Mouse (Mus musculus): Measurements from ENCODE around the gene Tox3. TPM values are rescaled to one million over a fixed set of nuclear protein-coding genes. Genes with fewer than 3 reads are reported as not detected.

Gene Tox3
- total and polyA plus RNA-seq, 2 experiments from 2014 or later: 31.0 to 46.1 TPM

DNA sequence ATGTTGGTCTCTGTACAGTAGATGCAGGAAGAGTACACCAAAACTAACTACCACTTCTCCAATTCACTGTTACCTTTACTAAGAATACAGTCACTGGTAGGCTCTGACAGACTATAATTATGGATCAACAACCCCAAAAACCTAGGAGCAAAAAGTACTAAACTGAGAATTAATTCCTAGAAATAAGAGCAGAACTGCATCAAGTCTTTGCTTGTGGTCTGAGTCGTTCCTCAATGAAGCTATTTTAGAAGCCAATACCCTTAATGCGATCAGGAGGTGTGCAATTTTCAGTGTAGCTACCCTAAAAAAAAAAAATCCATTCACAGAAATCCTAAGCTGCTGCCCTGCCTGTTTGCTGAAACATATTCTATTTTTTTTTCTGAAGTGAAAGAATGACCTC, 4.8 kb upstream of the Tox3 start:
- no peak overlapping the region for H3K4me2 ChIP-seq (ENCODE audit: low read depth, low read length, poor library complexity, severe bottlenecking)
- no peak overlapping the region for H3K9ac ChIP-seq (replicated peaks; ENCODE audit: low read length, poor library complexity, severe bottlenecking)
- no peaks in the 10 kb centered on the region for H3K27me3 ChIP-seq (ENCODE audit: insufficient read depth, low read length)
- H3K27ac ChIP-seq (ENCODE audit: low read depth, low read length): no peak overlapping the region
- H3K4me1 ChIP-seq (ENCODE audit: insufficient read depth, low read length): peaks cover 3% of the 10 kb centered on the region; the same call in 1 of the 2 replicates
- H3K36me3 ChIP-seq (ENCODE audit: insufficient read depth, low read length): no peaks in the 10 kb centered on the region
- no peak overlapping the region for H3K4me3 ChIP-seq (ENCODE audit: low read depth, low read length)
- WGBS: 49% methylated on average over 2 of the region's 2 CpGs
- TF ChIP-seq CTCF (IDR thresholded peaks at IDR 0.05): no peak
- no peak for DNase-seq (ENCODE audit: low spot score)
- no peaks in the 10 kb centered on the region for H3K9me3 ChIP-seq (ENCODE audit: low read length)
- ATAC-seq (ENCODE audit: low FRiP score): no peak

- TF ChIP-seq CTCF (IDR thresholded peaks at IDR 0.05): peak; percentile 73
- no peak overlapping the region for H3K9ac ChIP-seq (replicated peaks; ENCODE audit: low read length, poor library complexity, severe bottlenecking)
- no peak overlapping the region for H3K4me3 ChIP-seq (ENCODE audit: low read depth, low read length)
- H3K36me3 ChIP-seq (ENCODE audit: insufficient read depth, low read length): no peaks in the 10 kb centered on the region
- no peaks in the 10 kb centered on the region for H3K9me3 ChIP-seq (ENCODE audit: low read length)
- ATAC-seq (ENCODE audit: low FRiP score) (no peak), DNase-seq (ENCODE audit: low spot score) (peak; percentile 59)
- no peaks in the 10 kb centered on the region for H3K27me3 ChIP-seq (ENCODE audit: insufficient read depth, low read length)
- WGBS: 21% methylated on average over 13 of the region's 13 CpGs
- H3K27ac ChIP-seq (ENCODE audit: low read depth, low read length): no peak overlapping the region
- H3K4me1 ChIP-seq (ENCODE audit: insufficient read depth, low read length): peaks cover 3% of the 10 kb centered on the region; the same call in 1 of the 2 replicates
- no peak overlapping the region for H3K4me2 ChIP-seq (ENCODE audit: low read depth, low read length, poor library complexity, severe bottlenecking)
These were observed 1.8 kb upstream of the Tox3 start for GRCm38 (mm10) chr8:90349709-90350562.

DNA sequence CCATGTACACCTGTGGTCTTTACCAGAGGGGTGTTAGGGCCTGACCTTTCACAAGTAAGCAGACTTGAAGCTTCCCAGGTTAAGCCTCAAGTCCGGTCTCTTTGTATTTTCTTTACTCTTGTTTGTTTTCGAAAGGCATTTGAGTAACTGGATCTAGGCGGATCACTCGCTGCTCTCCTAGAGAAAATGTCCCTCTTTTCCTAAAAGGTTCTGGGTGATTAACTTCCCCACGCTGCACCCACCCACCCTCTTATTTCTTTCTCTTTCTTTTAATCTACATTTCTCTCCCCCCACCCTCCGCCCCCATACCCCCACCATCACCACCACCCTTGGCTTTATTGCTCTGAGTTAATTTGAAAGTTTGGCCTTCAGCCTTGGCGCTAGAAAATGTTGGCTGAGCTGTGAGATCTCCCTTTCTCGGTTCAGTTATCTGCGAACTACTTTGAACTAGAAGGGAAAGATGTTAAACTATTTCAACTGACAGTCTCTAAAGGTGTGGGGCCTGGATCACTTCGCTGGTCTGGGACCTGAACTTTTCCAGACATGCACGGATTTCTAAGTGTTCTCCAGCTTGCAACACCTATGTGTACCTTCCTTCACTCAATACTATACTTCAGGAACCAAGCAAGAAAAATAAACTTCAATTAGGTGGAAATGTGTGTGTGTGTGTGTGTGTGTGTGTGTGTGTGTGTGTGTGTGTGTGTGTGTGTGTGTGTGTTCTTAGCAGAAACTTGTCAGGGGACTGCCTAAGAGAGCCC, 962 bp upstream of the Tox3 start:
- peak overlapping the region; percentile 82 for H3K4me3 ChIP-seq (ENCODE audit: low read depth, low read length)
- peak overlapping the region; percentile 89 for H3K27ac ChIP-seq (ENCODE audit: low read depth, low read length)
- H3K4me1 ChIP-seq (ENCODE audit: insufficient read depth, low read length): peaks cover 1% of the 10 kb centered on the region; the same call in 1 of the 2 replicates
- H3K36me3 ChIP-seq (ENCODE audit: insufficient read depth, low read length): no peaks in the 10 kb centered on the region
- H3K27me3 ChIP-seq (ENCODE audit: insufficient read depth, low read length): no peaks in the 10 kb centered on the region
- peak overlapping the region; percentile 95 for H3K9ac ChIP-seq (replicated peaks; ENCODE audit: low read length, poor library complexity, severe bottlenecking)
- WGBS: 17% methylated on average over 11 of the region's 11 CpGs
- no peaks in the 10 kb centered on the region for H3K9me3 ChIP-seq (ENCODE audit: low read length)
- H3K4me2 ChIP-seq (ENCODE audit: low read depth, low read length, poor library complexity, severe bottlenecking): peak overlapping the region; percentile 79
- DNase-seq (ENCODE audit: low spot score): peak; percentile 3
- ATAC-seq (ENCODE audit: low FRiP score): no peak; the same call in 1 of the 2 replicates
- no peak for TF ChIP-seq CTCF (IDR thresholded peaks at IDR 0.05)

DNA sequence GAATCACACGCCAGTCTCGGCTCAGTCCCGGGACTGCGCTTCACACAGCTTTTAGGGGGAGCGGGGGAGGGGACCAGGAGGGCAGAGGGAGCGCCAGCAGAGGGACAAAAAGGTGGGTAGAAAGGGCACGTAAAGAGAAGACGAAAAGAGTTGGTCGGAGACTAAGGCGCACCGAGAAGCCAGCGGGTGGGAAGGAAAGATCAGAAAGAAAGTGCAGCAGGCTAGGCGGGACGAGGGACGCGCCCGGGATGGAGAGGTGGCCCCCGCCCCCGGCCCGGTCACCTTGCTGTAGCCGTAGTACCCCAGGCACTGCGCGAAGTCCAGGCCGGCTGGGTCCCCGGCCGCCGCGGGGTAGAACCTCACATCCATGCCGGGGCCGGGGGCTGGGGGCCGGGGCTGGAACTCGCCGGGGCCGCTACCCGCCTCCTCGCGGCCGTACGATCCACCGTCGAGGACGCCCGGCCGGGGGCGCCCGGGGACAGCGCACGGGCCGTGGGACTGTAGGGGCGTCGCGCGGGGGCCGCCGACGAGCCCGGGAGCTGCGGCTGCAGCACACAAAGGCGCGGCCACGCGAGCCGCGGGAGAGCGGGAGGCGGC, 464 bp downstream of the Tox3 start:
- peak; percentile 62 for ATAC-seq (ENCODE audit: low FRiP score)
- no peak; the same call in 1 of the 2 replicates for TF ChIP-seq CTCF (IDR thresholded peaks at IDR 0.05)
- Histone ChIP-seq H3K4me1 (ENCODE audit: insufficient read depth, low read length) (no peaks in the 10 kb centered on the region), H3K36me3 (ENCODE audit: insufficient read depth, low read length) (no peaks in the 10 kb centered on the region), H3K4me3 (ENCODE audit: low read depth, low read length) (peak overlapping the region; percentile 82), H3K9ac (replicated peaks; ENCODE audit: low read length, poor library complexity, severe bottlenecking) (peak overlapping the region; percentile 95), H3K27me3 (ENCODE audit: insufficient read depth, low read length) (no peaks in the 10 kb centered on the region), H3K4me2 (ENCODE audit: low read depth, low read length, poor library complexity, severe bottlenecking) (peak overlapping the region; percentile 79), H3K27ac (ENCODE audit: low read depth, low read length) (peak overlapping the region; percentile 89), H3K9me3 (ENCODE audit: low read length) (no peaks in the 10 kb centered on the region)
- DNase-seq (ENCODE audit: low spot score): peak; percentile 26
- WGBS: under 1% methylated on average over 55 of the region's 66 CpGs

DNA sequence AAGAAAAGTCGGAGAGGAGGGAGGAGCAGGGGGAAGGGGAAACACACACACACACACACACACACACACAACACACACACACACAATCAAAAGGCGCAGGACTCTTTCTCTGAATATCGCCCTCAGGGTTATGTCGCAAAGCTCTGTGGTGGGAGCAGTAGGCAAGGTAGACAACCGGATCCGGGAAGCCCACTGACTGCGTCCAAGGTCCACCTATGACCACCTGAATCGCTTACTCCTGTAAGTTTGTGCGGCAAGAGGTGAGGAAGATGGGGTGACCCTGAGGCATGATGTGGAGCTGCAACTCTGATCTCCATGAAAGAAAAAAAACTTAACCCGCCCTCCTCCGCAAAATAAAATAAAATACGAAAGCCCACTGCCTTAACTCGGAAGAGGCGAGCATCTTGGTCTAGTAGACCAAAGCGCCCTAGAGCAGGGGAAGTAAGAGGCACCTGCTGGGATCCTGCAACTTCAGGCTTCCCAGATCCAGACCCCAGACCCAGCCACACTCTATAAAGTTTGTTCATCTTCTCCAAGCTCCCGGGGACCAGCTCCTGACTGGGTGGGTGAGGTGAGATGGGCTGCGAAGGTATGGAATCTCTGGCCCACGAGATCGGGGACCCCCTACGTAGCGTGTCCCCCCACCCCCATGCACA, 1.1 kb downstream of the Tox3 start:
- 0 out of 2 replicates have a peak, but pooled peaks have one; percentile 14 for ATAC-seq (ENCODE audit: low FRiP score)

More for the DNA sequence above, 1.1 kb downstream of the Tox3 start:
- Histone ChIP-seq H3K36me3 (ENCODE audit: insufficient read depth, low read length) (no peaks in the 10 kb centered on the region), H3K4me3 (ENCODE audit: low read depth, low read length) (peak overlapping the region; percentile 82), H3K27me3 (ENCODE audit: insufficient read depth, low read length) (no peaks in the 10 kb centered on the region), H3K9ac (replicated peaks; ENCODE audit: low read length, poor library complexity, severe bottlenecking) (peak overlapping the region; percentile 95), H3K4me1 (ENCODE audit: insufficient read depth, low read length) (no peaks in the 10 kb centered on the region), H3K4me2 (ENCODE audit: low read depth, low read length, poor library complexity, severe bottlenecking) (peak overlapping the region; percentile 79), H3K27ac (ENCODE audit: low read depth, low read length) (peak overlapping the region; percentile 89), H3K9me3 (ENCODE audit: low read length) (no peaks in the 10 kb centered on the region)
- TF ChIP-seq CTCF (IDR thresholded peaks at IDR 0.05): no peak
- 2% methylated on average over 21 of the region's 21 CpGs for WGBS
- DNase-seq (ENCODE audit: low spot score): peak; percentile 5
